Mouse (Mus musculus) olfactory bulb, adult 2 months (tissue): ENCODE data around the gene App.

Source experiments
- CTCF ChIP-seq: fragments of 200-500 bp; IDR thresholded peaks from 2 replicates; pipeline ENCODE4 v1.5.1; 2012; ENCODE audit warnings: low read depth, mild to moderate bottlenecking, low read length, moderate library complexity; ENCODE audit not compliant: insufficient read depth
- POLR2A ChIP-seq: fragments of 200-500 bp; IDR thresholded peaks from 2 replicates; pipeline ENCODE4 v1.6.1; 2012; ENCODE audit warnings: mild to moderate bottlenecking, low read depth, low read length, moderate library complexity; ENCODE audit not compliant: insufficient read depth

GRCm38 (mm10) chr16:84955204-84955839 lies 218.2 kb downstream of the App start:
- TF ChIP-seq CTCF (peak; percentile 91), POLR2A (no peak)
